Comparison of ENCODE assay signal across 8 mouse cellular contexts in the genomic region with DNA sequence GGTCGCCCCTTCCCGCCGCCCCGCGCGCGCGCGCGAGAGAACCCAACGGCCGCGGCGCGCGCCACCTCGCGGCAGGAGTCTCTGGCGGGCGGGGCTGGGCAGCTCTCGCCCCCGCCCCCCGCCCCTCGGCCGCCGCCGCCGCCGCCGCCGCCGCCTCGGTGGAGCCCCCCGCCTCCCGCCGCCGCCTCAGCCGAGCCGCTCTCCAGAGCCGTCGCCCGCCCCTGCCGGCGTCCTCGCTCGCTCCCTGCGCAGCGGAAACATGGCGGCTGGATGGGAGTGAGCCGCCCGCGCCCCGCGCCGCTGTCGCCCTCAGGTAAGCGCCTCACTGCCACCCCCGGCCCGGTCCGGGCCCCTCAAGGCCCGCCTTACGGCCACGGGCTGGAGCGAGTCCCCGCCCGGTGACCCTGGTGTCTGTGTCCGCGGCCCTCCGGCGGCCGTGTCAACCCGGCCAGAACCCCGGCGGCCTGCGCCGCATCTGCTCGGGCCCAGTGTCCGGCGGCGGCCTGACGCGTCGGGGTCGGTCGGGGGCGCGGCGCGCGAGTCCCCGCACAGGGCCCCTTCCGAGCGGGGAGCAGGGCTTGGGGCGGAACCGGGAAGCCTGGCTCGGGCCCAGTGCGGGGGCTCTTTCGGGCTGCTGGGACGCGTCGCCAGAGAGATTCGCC. TPM values are rescaled to one million over a fixed set of nuclear protein-coding genes. Genes with fewer than 3 reads are reported as not detected.
DNase-seq lines count a peak whose midpoint lies in the region; ATAC-seq and TF ChIP-seq lines count a peak whose summit lies in the region.

A gene (plus strand): TSS at position 138 of the 662 bp plus-strand sequence.

- no peaks in the 10 kb centered on the region; the same call in 1 of the 2 replicates for H3K4me1 ChIP-seq in hindbrain, postnatal 0 days (ENCODE audit: insufficient read depth, low read length)

- H3K27me3 ChIP-seq in hindbrain, postnatal 0 days (ENCODE audit: insufficient read depth, low read length) = no peaks in the 10 kb centered on the region

- H3K9ac ChIP-seq in hindbrain, postnatal 0 days (replicated peaks; ENCODE audit: low read length) = peak within 1 kb of the TSS; percentile 98

- H3K4me2 ChIP-seq in hindbrain, postnatal 0 days (ENCODE audit: low read depth, low read length) = peak within 1 kb of the TSS; percentile 68

- peak within 1 kb of the TSS; percentile 95 for H3K27ac ChIP-seq in hindbrain, postnatal 0 days

- no peak for TF ChIP-seq CTCF in hindbrain, postnatal 0 days (IDR thresholded peaks at IDR 0.05; ENCODE audit: low read depth)

- peak; percentile 71 to 72 for DNase-seq in adrenal gland, adult 18-20 months (ENCODE audit: low spot score in 2 of 2)
- DNase-seq in embryo, embryonic 10 days (ENCODE audit: low spot score) = peak; percentile 77
- DNase-seq in gastrocnemius, postnatal 10 days = peak; percentile 74
- peak; percentile 95 for DNase-seq in hindbrain, postnatal 0 days (ENCODE audit: low spot score)
- DNase-seq in left cerebral cortex, adult 8-10 months (ENCODE audit: low spot score in 2 of 2) = peak; percentile 44 to 50
- DNase-seq in right cerebral cortex, adult 18-20 months = peak; percentile 68
- DNase-seq in urinary bladder, postnatal 36 days (ENCODE audit: low spot score in 2 of 2) = peak; percentile 50 to 56

- no peaks in the 10 kb centered on the region for H3K9me3 ChIP-seq in hindbrain, postnatal 0 days (ENCODE audit: low read length)

- 1% methylated on average over 55 of the region's 102 CpGs for WGBS in hindbrain, postnatal 0 days

- ATAC-seq in hindbrain, postnatal 0 days = peak; percentile 91
- peak; percentile 55 for ATAC-seq in megakaryocyte, adult 5-6 weeks (ENCODE audit: poor library complexity, severe bottlenecking)

- H3K36me3 ChIP-seq in hindbrain, postnatal 0 days (ENCODE audit: insufficient read depth, low read length) = no peaks in the 10 kb centered on the region

- H3K4me3 ChIP-seq in hindbrain, postnatal 0 days (ENCODE audit: low read length) = peak within 1 kb of the TSS; percentile 99

RNA-seq across cellular contexts. Expression of the gene that starts here (rescaled TPM):
- 10 to 100 TPM; 30.6 to 32.8 TPM for total RNA-seq in adrenal gland, adult 18-20 months (2021)
- 10 to 100 TPM; 39.0 to 39.8 TPM for total RNA-seq in gastrocnemius, postnatal 10 days (2021)
- 36.2 and 65.0 TPM in 2 replicates for total RNA-seq in hindbrain, postnatal 0 days (2014; rRNA removed)
- 51.4 and 52.5 TPM in 2 replicates for polyA plus RNA-seq in hindbrain, postnatal 0 days (2015; fragmentation: Nextera tagmentation; extraction: Ambion mirVana)
- 10 to 100 TPM; 85.6 to 99.5 (median 87.5) TPM for total RNA-seq in left cerebral cortex, adult 8-10 months (2022)
- 31.3 and 41.7 TPM in 2 replicates for total RNA-seq in megakaryocyte, adult 5-6 weeks (2015)
- 6.8 and 9.0 TPM in 2 replicates for total RNA-seq in megakaryocyte, adult 5-6 weeks (2017)

Comparison
In these comparisons a context has a peak if more than half of its experiments do, and no peak if none do; other contexts are left out.
1. Peak in every context shown above with its lines: DNase-seq, ATAC-seq, H3K4me3 ChIP-seq and H3K27ac ChIP-seq.